Mouse (Mus musculus): ENCODE data around the gene Hoxc6. TPM values are rescaled to one million over a fixed set of nuclear protein-coding genes. Genes with fewer than 3 reads are reported as not detected.

Hoxc6 gene
- polyA plus RNA-seq, 1 experiment from 2014 or later, result 0.18 TPM

- WGBS, result under 1% methylated on average over 24 of the region's 24 CpGs
- H3K9me3 ChIP-seq (replicated peaks), result no peaks in the 10 kb centered on the region
- peaks cover 10% of the 10 kb centered on the region; the same call in 1 of the 2 replicates for H3K4me1 ChIP-seq (replicated peaks)
- ATAC-seq (ENCODE audit: insufficient number of reproducible peaks, low FRiP score), result no peak
- peaks cover 92% of the 10 kb centered on the region for H3K27me3 ChIP-seq (replicated peaks)
- H3K9ac ChIP-seq, result no peak overlapping the region
- peak overlapping the region; percentile 60 for H3K4me2 ChIP-seq
- no peak overlapping the region for H3K27ac ChIP-seq (ENCODE audit: poor library complexity, severe bottlenecking)
- no peaks in the 10 kb centered on the region for H3K36me3 ChIP-seq
- peak overlapping the region; percentile 36 for H3K4me3 ChIP-seq
Measured at GRCm38 (mm10) chr15:103034043-103034806, 36.2 kb downstream of the Hoxc6 start.

GRCm38 (mm10) chr15:103034807-103035547 is 36.9 kb downstream of the Hoxc6 start:
- no peak for ATAC-seq (ENCODE audit: insufficient number of reproducible peaks, low FRiP score)
- peaks cover 97% of the 10 kb centered on the region for H3K27me3 ChIP-seq (replicated peaks)
- WGBS, result under 1% methylated on average over 34 of the region's 34 CpGs
- H3K4me2 ChIP-seq, result peak overlapping the region; percentile 60
- H3K4me1 ChIP-seq (replicated peaks), result peaks cover 10% of the 10 kb centered on the region; the same call in 1 of the 2 replicates
- H3K4me3 ChIP-seq, result peak overlapping the region; percentile 36
- H3K27ac ChIP-seq (ENCODE audit: poor library complexity, severe bottlenecking), result no peak overlapping the region
- H3K36me3 ChIP-seq, result no peaks in the 10 kb centered on the region
- H3K9ac ChIP-seq, result no peak overlapping the region
- H3K9me3 ChIP-seq (replicated peaks), result no peaks in the 10 kb centered on the region

- Histone ChIP-seq H3K36me3 (no peaks in the 10 kb centered on the region), H3K9ac (no peak overlapping the region), H3K4me1 (replicated peaks) (peaks cover 10% of the 10 kb centered on the region; the same call in 1 of the 2 replicates), H3K27me3 (replicated peaks) (peaks cover 97% of the 10 kb centered on the region), H3K27ac (ENCODE audit: poor library complexity, severe bottlenecking) (no peak overlapping the region), H3K4me3 (no peak overlapping the region; the same call in 1 of the 2 replicates), H3K4me2 (no peak overlapping the region), H3K9me3 (replicated peaks) (no peaks in the 10 kb centered on the region)
- WGBS, result 1% methylated on average over 14 of the region's 14 CpGs
- ATAC-seq (ENCODE audit: insufficient number of reproducible peaks, low FRiP score), result no peak
Measured at GRCm38 (mm10) chr15:103035548-103035881, 37.5 kb downstream of the Hoxc6 start.

- H3K4me3 ChIP-seq, result no peak overlapping the region
- H3K4me2 ChIP-seq, result no peak overlapping the region
- H3K27ac ChIP-seq (ENCODE audit: poor library complexity, severe bottlenecking), result no peak overlapping the region
- H3K27me3 ChIP-seq (replicated peaks), result peaks cover 99% of the 10 kb centered on the region
- no peaks in the 10 kb centered on the region for H3K9me3 ChIP-seq (replicated peaks)
- peaks cover 10% of the 10 kb centered on the region; the same call in 1 of the 2 replicates for H3K4me1 ChIP-seq (replicated peaks)
- no peaks in the 10 kb centered on the region for H3K36me3 ChIP-seq
- no peak overlapping the region for H3K9ac ChIP-seq
- no peak for ATAC-seq (ENCODE audit: insufficient number of reproducible peaks, low FRiP score)
- 19% methylated on average over 1 of the region's 1 CpGs for WGBS
Measured at GRCm38 (mm10) chr15:103037579-103037978, 39.5 kb downstream of the Hoxc6 start.

GRCm38 (mm10) chr15:103038701-103039480 is 40.8 kb downstream of the Hoxc6 start:
- H3K4me1 ChIP-seq (replicated peaks), result peaks cover 10% of the 10 kb centered on the region; the same call in 1 of the 2 replicates
- H3K27ac ChIP-seq (ENCODE audit: poor library complexity, severe bottlenecking), result no peak overlapping the region
- no peak overlapping the region for H3K9ac ChIP-seq
- no peak overlapping the region for H3K4me2 ChIP-seq
- H3K4me3 ChIP-seq, result no peak overlapping the region
- no peaks in the 10 kb centered on the region for H3K36me3 ChIP-seq
- H3K27me3 ChIP-seq (replicated peaks), result peaks cover 99% of the 10 kb centered on the region
- WGBS, result 14% methylated on average over 10 of the region's 10 CpGs
- no peaks in the 10 kb centered on the region for H3K9me3 ChIP-seq (replicated peaks)
- no peak for ATAC-seq (ENCODE audit: insufficient number of reproducible peaks, low FRiP score)

GRCm38 (mm10) chr15:103039609-103040008 is 41.6 kb downstream of the Hoxc6 start:
- H3K27me3 ChIP-seq (replicated peaks), result peaks cover 99% of the 10 kb centered on the region
- H3K36me3 ChIP-seq, result no peaks in the 10 kb centered on the region
- 12% methylated on average over 3 of the region's 3 CpGs for WGBS
- no peaks in the 10 kb centered on the region for H3K9me3 ChIP-seq (replicated peaks)
- peaks cover 4% of the 10 kb centered on the region; the same call in 1 of the 2 replicates for H3K4me1 ChIP-seq (replicated peaks)
- no peak overlapping the region for H3K4me2 ChIP-seq
- H3K4me3 ChIP-seq, result no peak overlapping the region
- ATAC-seq (ENCODE audit: insufficient number of reproducible peaks, low FRiP score), result no peak
- no peak overlapping the region for H3K9ac ChIP-seq
- H3K27ac ChIP-seq (ENCODE audit: poor library complexity, severe bottlenecking), result no peak overlapping the region

GRCm38 (mm10) chr15:103040601-103041000 is 42.5 kb downstream of the Hoxc6 start:
- Histone ChIP-seq H3K4me3 (no peak overlapping the region), H3K36me3 (no peaks in the 10 kb centered on the region), H3K9ac (no peak overlapping the region), H3K4me2 (no peak overlapping the region), H3K27me3 (replicated peaks) (peaks cover 98% of the 10 kb centered on the region), H3K27ac (ENCODE audit: poor library complexity, severe bottlenecking) (no peak overlapping the region), H3K4me1 (replicated peaks) (no peaks in the 10 kb centered on the region), H3K9me3 (replicated peaks) (no peaks in the 10 kb centered on the region)
- WGBS, result 7% methylated on average over 12 of the region's 12 CpGs
- ATAC-seq (ENCODE audit: insufficient number of reproducible peaks, low FRiP score), result no peak

GRCm38 (mm10) chr15:103041613-103042012 is 43.6 kb downstream of the Hoxc6 start:
- Histone ChIP-seq H3K9ac (no peak overlapping the region), H3K27me3 (replicated peaks) (peaks cover 96% of the 10 kb centered on the region), H3K9me3 (replicated peaks) (no peaks in the 10 kb centered on the region), H3K36me3 (no peaks in the 10 kb centered on the region), H3K27ac (ENCODE audit: poor library complexity, severe bottlenecking) (no peak overlapping the region), H3K4me2 (no peak overlapping the region), H3K4me1 (replicated peaks) (no peaks in the 10 kb centered on the region), H3K4me3 (no peak overlapping the region)
- ATAC-seq (ENCODE audit: insufficient number of reproducible peaks, low FRiP score), result no peak
- 14% methylated on average over 5 of the region's 5 CpGs for WGBS

GRCm38 (mm10) chr15:103042209-103042608 is 44.2 kb downstream of the Hoxc6 start:
- ATAC-seq (ENCODE audit: insufficient number of reproducible peaks, low FRiP score), result no peak
- no peaks in the 10 kb centered on the region for H3K4me1 ChIP-seq (replicated peaks)

GRCm38 (mm10) chr15:103051670-103052069 is 53.6 kb downstream of the Hoxc6 start:
- Histone ChIP-seq H3K27me3 (replicated peaks) (peaks cover 90% of the 10 kb centered on the region), H3K27ac (ENCODE audit: poor library complexity, severe bottlenecking) (no peak overlapping the region), H3K4me3 (no peak overlapping the region), H3K4me1 (replicated peaks) (no peaks in the 10 kb centered on the region), H3K36me3 (no peaks in the 10 kb centered on the region), H3K9ac (no peak overlapping the region), H3K9me3 (replicated peaks) (no peaks in the 10 kb centered on the region), H3K4me2 (no peak overlapping the region)
- ATAC-seq (ENCODE audit: insufficient number of reproducible peaks, low FRiP score), result no peak
- 78% methylated on average over 2 of the region's 2 CpGs for WGBS

More at GRCm38 (mm10) chr15:103042209-103042608, 44.2 kb downstream of the Hoxc6 start:
- Histone ChIP-seq H3K4me3 (no peak overlapping the region), H3K27me3 (replicated peaks) (peaks cover 92% of the 10 kb centered on the region), H3K27ac (ENCODE audit: poor library complexity, severe bottlenecking) (no peak overlapping the region), H3K36me3 (no peaks in the 10 kb centered on the region), H3K4me2 (no peak overlapping the region), H3K9ac (no peak overlapping the region), H3K9me3 (replicated peaks) (no peaks in the 10 kb centered on the region)
- 3% methylated on average over 1 of the region's 1 CpGs for WGBS

GRCm38 (mm10) chr15:103053210-103053609 is 55.2 kb downstream of the Hoxc6 start:
- Histone ChIP-seq H3K9me3 (replicated peaks) (no peaks in the 10 kb centered on the region), H3K27me3 (replicated peaks) (peaks cover 90% of the 10 kb centered on the region), H3K9ac (no peak overlapping the region), H3K4me2 (no peak overlapping the region), H3K36me3 (no peaks in the 10 kb centered on the region), H3K27ac (ENCODE audit: poor library complexity, severe bottlenecking) (no peak overlapping the region), H3K4me3 (no peak overlapping the region), H3K4me1 (replicated peaks) (no peaks in the 10 kb centered on the region)
- ATAC-seq (ENCODE audit: insufficient number of reproducible peaks, low FRiP score), result no peak
